Mouse (Mus musculus) layer of hippocampus, adult 8-10 months (tissue): Measurements from ENCODE around the gene Nbea. TPM values are rescaled to one million over a fixed set of nuclear protein-coding genes. Genes with fewer than 3 reads are reported as not detected.

Source experiments
- DNase-seq, 2 experiments: peaks; one replicate each; pipeline ENCODE4 v3.0.0; 2022; ENCODE audit warnings: low spot score in 2 of 2
- total RNA-seq, 4 experiments: library from RNA; stranded (reverse); gene quantifications; 2 replicates each; pipeline ENCODE4 v1.2.4; 2022

The Nbea gene
- total RNA-seq, 4 experiments from 2014 or later: 174 to 221 (median 199) TPM

- no peak for DNase-seq
These were observed 399.4 kb downstream of the Nbea start for GRCm38 (mm10) chr3:55784101-55784500.

- DNase-seq: no peak
These were observed 400.1 kb downstream of the Nbea start for GRCm38 (mm10) chr3:55783171-55784081.

- DNase-seq: no peak
These were observed 400.7 kb downstream of the Nbea start for GRCm38 (mm10) chr3:55782771-55783170.

- no peak for DNase-seq
These were observed 401.3 kb downstream of the Nbea start, which contains the start of gene Mab21l1 for GRCm38 (mm10) chr3:55782056-55782687. Gene Mab21l1 (plus strand): TSS chr3:55782510.

- no peak for DNase-seq
These were observed 402.0 kb downstream of the Nbea start for GRCm38 (mm10) chr3:55781429-55782055.

- no peak for DNase-seq
These were observed 403.1 kb downstream of the Nbea start for GRCm38 (mm10) chr3:55780120-55781070.

- DNase-seq: no peak
These were observed 404.5 kb downstream of the Nbea start for GRCm38 (mm10) chr3:55778764-55779730.

GRCm38 (mm10) chr3:55777501-55777900, 406.0 kb downstream of the Nbea start:
- DNase-seq: no peak

- DNase-seq: no peak
These were observed 407.7 kb downstream of the Nbea start for GRCm38 (mm10) chr3:55775753-55776152.

- DNase-seq: no peak
These were observed 408.3 kb downstream of the Nbea start for GRCm38 (mm10) chr3:55775245-55775644.

- no peak for DNase-seq
These were observed 409.3 kb downstream of the Nbea start for GRCm38 (mm10) chr3:55774203-55774602.

- DNase-seq: peak in 1 of 2 experiments; percentile 61
These were observed 414.2 kb downstream of the Nbea start for GRCm38 (mm10) chr3:55769308-55769707.

- no peak for DNase-seq
These were observed 414.8 kb downstream of the Nbea start for GRCm38 (mm10) chr3:55768654-55769053.

- DNase-seq: no peak
These were observed 419.9 kb downstream of the Nbea start for GRCm38 (mm10) chr3:55763591-55763990.

GRCm38 (mm10) chr3:55758297-55758696, 425.2 kb downstream of the Nbea start:
- DNase-seq: no peak

GRCm38 (mm10) chr3:55756602-55757190, 426.8 kb downstream of the Nbea start:
- DNase-seq: no peak

- DNase-seq: no peak
These were observed 427.5 kb downstream of the Nbea start for GRCm38 (mm10) chr3:55755805-55756601.

- DNase-seq: no peak
These were observed 428.4 kb downstream of the Nbea start for GRCm38 (mm10) chr3:55754981-55755608.
